Mouse (Mus musculus) erythroid progenitor cell, adult 5-6 weeks (primary cell): ENCODE data around the gene Lipo3. TPM values are rescaled to one million over a fixed set of nuclear protein-coding genes. Genes with fewer than 3 reads are reported as not detected.
A peak's percentile ranks its signal among the peaks of the same experiment; 100 is the strongest.
"Not testable (repeated sequence)": the region's sequence is repeated elsewhere in the genome, so short reads cannot be mapped to it uniquely, and the experiment has no call there.

Experiments used
- ATAC-seq: replicated peaks from 2 replicates; pipeline ENCODE4 v1.8.0; 2016; ENCODE audit warnings: moderate number of reproducible peaks, mild to moderate bottlenecking, moderate TSS enrichment, inconsistent platforms; ENCODE audit not compliant: poor library complexity, low FRiP score, severe bottlenecking
- total RNA-seq, 2 experiments: library from RNA; stranded (forward) in 1 of 2; stranded (reverse) in 1 of 2; fragments of 150-400 nt in 1 of 2; fragments of 186-747, 209-891 nt in 1 of 2; gene quantifications; 2 replicates each; pipeline versions ENCODE4 v1.2.3 to v1.2.4; 2015 to 2017; ENCODE audit warnings: low replicate concordance in 2 of 2

Gene Lipo3
- 0.72 and 3.4 TPM in 2 replicates for total RNA-seq (2015; ENCODE audit: low replicate concordance)
- total RNA-seq (2017; ENCODE audit: low replicate concordance), result not detected in 2 replicates

- ATAC-seq, result peak; percentile 25; the same call in 1 of the 2 replicates
Observed at GRCm38 (mm10) chr19:33761287-33762086, at the start of gene Lipo3. Lipo3 (minus strand) TSS chr19:33761951.

- ATAC-seq, result not testable (repeated sequence)
Observed at GRCm38 (mm10) chr19:33787359-33787758, 25.6 kb upstream of the Lipo3 start, which contains the start of gene Lipo1. Lipo1 (minus strand) TSS chr19:33787459.

- no peak for ATAC-seq
Observed at GRCm38 (mm10) chr19:33786576-33787277, 25.0 kb upstream of the Lipo3 start.

- ATAC-seq, result not testable (repeated sequence)
Observed at GRCm38 (mm10) chr19:33751259-33751658, 10.5 kb downstream of the Lipo3 start, which contains the start of gene Lipo2. Lipo2 (minus strand) TSS chr19:33751359.

GRCm38 (mm10) chr19:33625152-33625551 lies 136.6 kb downstream of the Lipo3 start, which contains the start of gene Gm8978:
Gm8978 (minus strand) TSS chr19:33625252.
- not testable (repeated sequence) for ATAC-seq

GRCm38 (mm10) chr19:33589626-33590302 lies 172.0 kb downstream of the Lipo3 start:
- ATAC-seq, result peak; percentile 54

GRCm38 (mm10) chr19:33568551-33568950 lies 193.2 kb downstream of the Lipo3 start:
- ATAC-seq, result not testable (repeated sequence)

- no peak for ATAC-seq
Observed at GRCm38 (mm10) chr19:33517680-33518079, 244.1 kb downstream of the Lipo3 start, which contains the start of gene Lipo4. Lipo4 (minus strand) TSS chr19:33517780.

Other genes starting within 250 kb of the Lipo3 start
- not detected in 2 replicates for gene Lipo4, start 244.2 kb downstream of the Lipo3 start, total RNA-seq (2015; ENCODE audit: low replicate concordance)
- gene Lipo4, start 244.2 kb downstream of the Lipo3 start, total RNA-seq (2017; ENCODE audit: low replicate concordance), result not detected in 2 replicates
- not detected in 2 replicates for gene Gm8978, start 136.7 kb downstream of the Lipo3 start, total RNA-seq (2015; ENCODE audit: low replicate concordance)
- gene Gm8978, start 136.7 kb downstream of the Lipo3 start, total RNA-seq (2017; ENCODE audit: low replicate concordance), result not detected in 2 replicates
- not detected in 2 replicates for gene Lipo2, start 10.6 kb downstream of the Lipo3 start, total RNA-seq (2015; ENCODE audit: low replicate concordance)
- gene Lipo2, start 10.6 kb downstream of the Lipo3 start, total RNA-seq (2017; ENCODE audit: low replicate concordance), result not detected in 2 replicates
- gene Lipo1, start 25.5 kb upstream of the Lipo3 start, total RNA-seq (2015; ENCODE audit: low replicate concordance), result not detected in 2 replicates
- gene Lipo1, start 25.5 kb upstream of the Lipo3 start, total RNA-seq (2017; ENCODE audit: low replicate concordance), result not detected in 2 replicates
- gene Lipf, start 199.2 kb upstream of the Lipo3 start, total RNA-seq (2015; ENCODE audit: low replicate concordance), result not detected in 2 replicates
- gene Lipf, start 199.2 kb upstream of the Lipo3 start, total RNA-seq (2017; ENCODE audit: low replicate concordance), result not detected in 2 replicates
- not detected in 2 replicates for gene Lipk, start 246.3 kb upstream of the Lipo3 start, total RNA-seq (2015; ENCODE audit: low replicate concordance)
- gene Lipk, start 246.3 kb upstream of the Lipo3 start, total RNA-seq (2017; ENCODE audit: low replicate concordance), result not detected in 2 replicates